Mouse (Mus musculus) intestine, embryonic 14.5 days (tissue): ENCODE results near the gene Selenoo. TPM values are rescaled to one million over a fixed set of nuclear protein-coding genes. Genes with fewer than 3 reads are reported as not detected.

Experiments
- ATAC-seq: fragments of 200-750 bp; cut with Nextera tagmentation; replicated peaks from 2 replicates; pipeline ENCODE4 v1.8.0; 2017; ENCODE audit warnings: low read depth, moderate number of reproducible peaks, moderate TSS enrichment, moderate library complexity; ENCODE audit not compliant: low FRiP score, low TSS enrichment
- DNase-seq: peaks from one replicate; pipeline ENCODE4 v3.0.0-alpha.2; 2018; ENCODE audit warnings: low spot score
- H3K27ac ChIP-seq: fragments of 300-500 bp; sonication (generic); 2 replicates; pipeline ENCODE4 v1.5.1; 2014; ENCODE audit warnings: low read depth, mild to moderate bottlenecking, control low read depth
- H3K27me3 ChIP-seq: fragments of 300-500 bp; sonication (generic); replicated peaks from 2 replicates; pipeline ENCODE4 v1.6.1; 2014; ENCODE audit warnings: low read length, control low read depth; ENCODE audit not compliant: control insufficient read depth, insufficient read depth
- H3K36me3 ChIP-seq: fragments of 300-500 bp; sonication (generic); 2 replicates; pipeline ENCODE4 v1.6.1; 2014; ENCODE audit warnings: low read length, control low read depth; ENCODE audit not compliant: control insufficient read depth, insufficient read depth
- H3K4me1 ChIP-seq: fragments of 300-500 bp; sonication (generic); replicated peaks from 2 replicates; pipeline ENCODE4 v1.6.1; 2014; ENCODE audit warnings: low read length, control low read depth, mixed read lengths; ENCODE audit not compliant: control insufficient read depth, insufficient read depth
- H3K4me2 ChIP-seq: fragments of 300-500 bp; sonication (generic); 2 replicates; pipeline ENCODE4 v1.6.1; 2014; ENCODE audit warnings: low read length
- H3K4me3 ChIP-seq: fragments of 300-500 bp; sonication (generic); 2 replicates; pipeline ENCODE4 v1.5.1; 2014; ENCODE audit warnings: low read depth, low read length, control low read depth, mixed read lengths
- H3K9ac ChIP-seq: fragments of 300-500 bp; sonication (generic); 2 replicates; pipeline ENCODE4 v1.6.1; 2014; ENCODE audit warnings: mild to moderate bottlenecking, low read length
- H3K9me3 ChIP-seq: fragments of 300-500 bp; sonication (generic); 2 replicates; pipeline ENCODE4 v1.6.1; 2016; ENCODE audit warnings: low read length, control low read depth; ENCODE audit not compliant: control insufficient read depth
- WGBS: fragments of 180-500 bp; shearing (Covaris S2); extraction: QIAGEN DNeasy Blood & Tissue Kit; methylation state at CpG from one replicate; pipeline ENCODE4 v1.1.7; 2014; 5-methylcytosine and 5-hydroxymethylcytosine counted together
- polyA plus RNA-seq: library from polyadenylated mRNA; unstranded; fragments of >200 nt; fragmentation: Nextera tagmentation; extraction: Ambion mirVana; gene quantifications from 2 replicates; pipeline ENCODE4 v1.2.1, GENCODE M21; 2014

Selenoo gene
- polyA plus RNA-seq, 1 experiment from 2014 or later: 19.4 TPM

GRCm38 (mm10) chr15:89147024-89147423, 58.1 kb downstream of the Selenoo start:
- H3K27me3 ChIP-seq: peaks cover 53% of the 10 kb centered on the region
- no peaks in the 10 kb centered on the region for H3K36me3 ChIP-seq
- H3K4me2 ChIP-seq: peak overlapping the region; percentile 47
- no peak overlapping the region for H3K27ac ChIP-seq
- ATAC-seq (no peak), DNase-seq (no peak)
- H3K9me3 ChIP-seq: no peaks in the 10 kb centered on the region
- 10% methylated on average over 16 of the region's 16 CpGs for WGBS
- peak overlapping the region; percentile 25 for H3K4me3 ChIP-seq
- H3K9ac ChIP-seq: no peak overlapping the region
- H3K4me1 ChIP-seq: peaks cover 11% of the 10 kb centered on the region

GRCm38 (mm10) chr15:89147456-89147855, 58.6 kb downstream of the Selenoo start:
- Histone ChIP-seq H3K36me3 (no peaks in the 10 kb centered on the region), H3K9ac (no peak overlapping the region), H3K4me3 (no peak overlapping the region), H3K27ac (no peak overlapping the region), H3K27me3 (peaks cover 53% of the 10 kb centered on the region), H3K9me3 (no peaks in the 10 kb centered on the region), H3K4me1 (peaks cover 11% of the 10 kb centered on the region), H3K4me2 (peak overlapping the region; percentile 47)
- ATAC-seq (no peak), DNase-seq (no peak)
- WGBS: 25% methylated on average over 10 of the region's 10 CpGs

- WGBS: 56% methylated on average over 4 of the region's 4 CpGs
- DNase-seq (no peak), ATAC-seq (no peak)
- Histone ChIP-seq H3K4me2 (no peak overlapping the region), H3K4me1 (peaks cover 11% of the 10 kb centered on the region), H3K9ac (no peak overlapping the region), H3K36me3 (no peaks in the 10 kb centered on the region), H3K27ac (no peak overlapping the region), H3K27me3 (peaks cover 50% of the 10 kb centered on the region), H3K9me3 (no peaks in the 10 kb centered on the region), H3K4me3 (no peak overlapping the region)
Measured at GRCm38 (mm10) chr15:89147895-89148294, 59.0 kb downstream of the Selenoo start.

- H3K36me3 ChIP-seq: peaks cover 4% of the 10 kb centered on the region
- 9% methylated on average over 25 of the region's 25 CpGs for WGBS
- H3K4me3 ChIP-seq: peak overlapping the region; percentile 69
- DNase-seq (peak; percentile 67), ATAC-seq (no peak)
- H3K9ac ChIP-seq: peak overlapping the region; percentile 51
- no peaks in the 10 kb centered on the region for H3K9me3 ChIP-seq
- peak overlapping the region; percentile 97 for H3K4me2 ChIP-seq
- peaks cover 11% of the 10 kb centered on the region for H3K4me1 ChIP-seq
- peaks cover 44% of the 10 kb centered on the region for H3K27me3 ChIP-seq
- no peak overlapping the region for H3K27ac ChIP-seq
Measured at GRCm38 (mm10) chr15:89148496-89149270, 59.8 kb downstream of the Selenoo start.

GRCm38 (mm10) chr15:89149271-89150040, 60.6 kb downstream of the Selenoo start, which contains the start of gene Mapk11:
Gene Mapk11, minus strand, starts transcription at chr15:89149628.
- H3K27me3 ChIP-seq: peaks cover 44% of the 10 kb centered on the region
- H3K27ac ChIP-seq: no peak within 1 kb of the TSS

More at GRCm38 (mm10) chr15:89149271-89150040, 60.6 kb downstream of the Selenoo start, which contains the start of gene Mapk11:
- DNase-seq: peak; percentile 75
- H3K4me3 ChIP-seq: peak within 1 kb of the TSS; percentile 69
- H3K36me3 ChIP-seq: peaks cover 10% of the 10 kb centered on the region
- peak within 1 kb of the TSS; percentile 51 for H3K9ac ChIP-seq
- H3K4me1 ChIP-seq: peaks cover 11% of the 10 kb centered on the region
- ATAC-seq: peak; percentile 52
- H3K4me2 ChIP-seq: peak within 1 kb of the TSS; percentile 97
- no peaks in the 10 kb centered on the region for H3K9me3 ChIP-seq
- under 1% methylated on average over 50 of the region's 61 CpGs for WGBS

Other genes starting within 250 kb of the Selenoo start
- gene Pim3, start 226.9 kb upstream of the Selenoo start, polyA plus RNA-seq: 40.1 and 51.7 TPM in 2 replicates
- gene Ttll8, start 134.7 kb upstream of the Selenoo start, polyA plus RNA-seq: not detected in 2 replicates
- gene Mlc1, start 110.1 kb upstream of the Selenoo start, polyA plus RNA-seq: not detected in 2 replicates
- not detected in 2 replicates for gene Mov10l1, start 106.2 kb upstream of the Selenoo start, polyA plus RNA-seq
- gene Panx2, start 29.4 kb upstream of the Selenoo start, polyA plus RNA-seq: 0.23 and 0.71 TPM in 2 replicates
- 43.7 and 44.4 TPM in 2 replicates for gene Trabd, start 14.0 kb upstream of the Selenoo start, polyA plus RNA-seq
- 16.0 and 16.5 TPM in 2 replicates for gene Tubgcp6, start 34.0 kb downstream of the Selenoo start, polyA plus RNA-seq
- 18.3 and 20.3 TPM in 2 replicates for gene Hdac10, start 39.6 kb downstream of the Selenoo start, polyA plus RNA-seq
- 4.5 and 5.1 TPM in 2 replicates for gene Mapk12, start 51.6 kb downstream of the Selenoo start, polyA plus RNA-seq
- 7.4 and 7.8 TPM in 2 replicates for gene Mapk11, start 60.5 kb downstream of the Selenoo start, polyA plus RNA-seq
- 149 and 150 TPM in 2 replicates for gene Plxnb2, start 91.7 kb downstream of the Selenoo start, polyA plus RNA-seq
- gene Dennd6b, start 107.4 kb downstream of the Selenoo start, polyA plus RNA-seq: 13.9 and 16.2 TPM in 2 replicates
- gene Ppp6r2, start 122.5 kb downstream of the Selenoo start, polyA plus RNA-seq: 26.9 and 29.6 TPM in 2 replicates
- 52.6 and 53.6 TPM in 2 replicates for gene Sbf1, start 226.2 kb downstream of the Selenoo start, polyA plus RNA-seq
- 0.32 and 0.73 TPM in 2 replicates for gene Adm2, start 233.6 kb downstream of the Selenoo start, polyA plus RNA-seq
- not detected in 2 replicates for gene Miox, start 245.3 kb downstream of the Selenoo start, polyA plus RNA-seq